Mouse (Mus musculus) forebrain, postnatal 0 days (tissue): ENCODE results near the gene Prss23. TPM values are rescaled to one million over a fixed set of nuclear protein-coding genes. Genes with fewer than 3 reads are reported as not detected.

Experiments used
- ATAC-seq: fragments of 200-750 bp; cut with Nextera tagmentation; 2 replicates; pipeline ENCODE4 v1.8.0; 2017; ENCODE audit warnings: mild to moderate bottlenecking, moderate library complexity
- DNase-seq: peaks from one replicate; pipeline ENCODE4 v3.0.0-alpha.2; 2015
- H3K27ac ChIP-seq: fragments of 300-500 bp; sonication (generic); 2 replicates; pipeline ENCODE4 v1.5.1; 2014; ENCODE audit warnings: low read depth, mild to moderate bottlenecking, antibody characterized with exemption, low read length, moderate library complexity, mixed read lengths
- H3K27me3 ChIP-seq: fragments of 300-500 bp; sonication (generic); 2 replicates; pipeline ENCODE4 v1.6.1; 2014; ENCODE audit warnings: mild to moderate bottlenecking, low read length, mixed read lengths; ENCODE audit not compliant: insufficient read depth
- H3K36me3 ChIP-seq: fragments of 300-500 bp; sonication (generic); 2 replicates; pipeline ENCODE4 v1.6.1; 2014; ENCODE audit warnings: mild to moderate bottlenecking, moderate library complexity; ENCODE audit not compliant: insufficient read depth
- H3K4me1 ChIP-seq: fragments of 300-500 bp; sonication (generic); 2 replicates; pipeline ENCODE4 v1.6.1; 2014; ENCODE audit warnings: antibody characterized with exemption; ENCODE audit not compliant: insufficient read depth
- H3K4me2 ChIP-seq: fragments of 300-500 bp; sonication (generic); 2 replicates; pipeline ENCODE4 v1.6.1; 2014; ENCODE audit warnings: low read depth, mild to moderate bottlenecking, moderate library complexity
- H3K4me3 ChIP-seq: fragments of 300-500 bp; sonication (generic); 2 replicates; pipeline ENCODE4 v1.5.1; 2014; ENCODE audit warnings: low read depth, low read length, mixed read lengths
- H3K9ac ChIP-seq: fragments of 300-500 bp; sonication (generic); 2 replicates; pipeline ENCODE4 v1.6.1; 2014; ENCODE audit warnings: mild to moderate bottlenecking
- H3K9me3 ChIP-seq: fragments of 300-500 bp; sonication (generic); 2 replicates; pipeline ENCODE4 v1.6.1; 2016; ENCODE audit warnings: low read length
- CTCF ChIP-seq: sonication (generic); IDR thresholded peaks from 2 replicates; pipeline ENCODE4 v1.5.1; 2016; ENCODE audit warnings: antibody characterized with exemption, control low read depth, low read depth
- WGBS: fragments of 180-500 bp; shearing (Covaris S2); extraction: QIAGEN DNeasy Blood & Tissue Kit; methylation state at CpG from one replicate; pipeline ENCODE4 v1.1.7; 2014; 5-methylcytosine and 5-hydroxymethylcytosine counted together
- polyA plus RNA-seq: library from polyadenylated mRNA; unstranded; fragments of >200 nt; fragmentation: Nextera tagmentation; extraction: Ambion mirVana; gene quantifications from 2 replicates; pipeline ENCODE4 v1.2.1, GENCODE M21; 2015
- total RNA-seq: library from RNA; depleted of rRNA; stranded (reverse); fragments of >200 nt; gene quantifications from 2 replicates; pipeline ENCODE4 v1.2.3, GENCODE M21; 2014; rRNA removed

The Prss23 gene
- total RNA-seq (9.0 and 18.1 TPM in 2 replicates), polyA plus RNA-seq (9.7 and 11.5 TPM in 2 replicates)

- 69% methylated on average over 16 of the region's 16 CpGs for WGBS
- Histone ChIP-seq H3K4me1 (no peaks in the 10 kb centered on the region), H3K9me3 (no peaks in the 10 kb centered on the region), H3K4me2 (no peak within 1 kb of the TSS), H3K9ac (no peak within 1 kb of the TSS), H3K4me3 (no peak within 1 kb of the TSS), H3K27ac (no peak within 1 kb of the TSS), H3K36me3 (no peaks in the 10 kb centered on the region), H3K27me3 (no peaks in the 10 kb centered on the region)
- DNase-seq (no peak), ATAC-seq (no peak)
- TF ChIP-seq CTCF = no peak
Measured at GRCm38 (mm10) chr7:89526731-89527429, at the start of gene Prss23. Prss23 (minus strand) TSS chr7:89527187.

- no peak overlapping the region for H3K9ac ChIP-seq
- H3K27ac ChIP-seq = no peak overlapping the region
- H3K27me3 ChIP-seq = no peaks in the 10 kb centered on the region
- no peak for TF ChIP-seq CTCF
- H3K4me2 ChIP-seq = no peak overlapping the region
- H3K36me3 ChIP-seq = no peaks in the 10 kb centered on the region
- ATAC-seq (peak; percentile 74), DNase-seq (peak; percentile 25)
- H3K9me3 ChIP-seq = no peaks in the 10 kb centered on the region
- H3K4me1 ChIP-seq = no peaks in the 10 kb centered on the region
- no peak overlapping the region for H3K4me3 ChIP-seq
- WGBS = 75% methylated on average over 3 of the region's 3 CpGs
Measured at GRCm38 (mm10) chr7:89576127-89576526, 49.1 kb upstream of the Prss23 start.

DNA sequence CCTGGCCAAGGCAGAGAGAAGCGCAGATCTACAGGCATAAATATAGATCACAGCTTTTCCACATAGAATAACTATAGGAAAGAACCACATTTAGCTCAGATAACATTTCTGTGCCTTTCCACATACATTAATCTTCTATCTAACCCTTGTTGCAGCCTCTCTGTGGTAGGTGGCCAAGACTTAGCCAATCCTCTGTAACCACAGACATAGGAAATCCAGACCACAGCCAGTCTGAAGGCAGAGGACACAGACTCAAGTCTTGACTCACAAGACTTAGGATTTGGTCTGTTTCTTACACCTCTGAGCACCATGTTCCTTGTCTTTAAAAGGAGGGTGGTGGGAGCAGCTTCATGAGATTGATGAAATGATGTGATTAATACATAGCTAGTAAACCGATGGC, 37.6 kb upstream of the Prss23 start:
- no peak overlapping the region for H3K27ac ChIP-seq
- H3K4me2 ChIP-seq = no peak overlapping the region
- no peaks in the 10 kb centered on the region for H3K4me1 ChIP-seq
- ATAC-seq = no peak
- no peak overlapping the region for H3K4me3 ChIP-seq
- no peak overlapping the region for H3K9ac ChIP-seq
- H3K27me3 ChIP-seq = no peaks in the 10 kb centered on the region
- no peaks in the 10 kb centered on the region for H3K36me3 ChIP-seq
- WGBS = 93% methylated on average over 2 of the region's 2 CpGs
- no peaks in the 10 kb centered on the region for H3K9me3 ChIP-seq
- no peak for TF ChIP-seq CTCF
- no peak for DNase-seq

- Histone ChIP-seq H3K27ac (no peak overlapping the region), H3K4me3 (no peak overlapping the region), H3K4me1 (no peaks in the 10 kb centered on the region), H3K4me2 (no peak overlapping the region), H3K27me3 (no peaks in the 10 kb centered on the region), H3K36me3 (no peaks in the 10 kb centered on the region), H3K9me3 (no peaks in the 10 kb centered on the region), H3K9ac (no peak overlapping the region)
- DNase-seq (no peak), ATAC-seq (no peak)
- TF ChIP-seq CTCF = no peak
- WGBS = 93% methylated on average over 2 of the region's 2 CpGs
Measured at GRCm38 (mm10) chr7:89563501-89563900, 36.5 kb upstream of the Prss23 start.

DNA sequence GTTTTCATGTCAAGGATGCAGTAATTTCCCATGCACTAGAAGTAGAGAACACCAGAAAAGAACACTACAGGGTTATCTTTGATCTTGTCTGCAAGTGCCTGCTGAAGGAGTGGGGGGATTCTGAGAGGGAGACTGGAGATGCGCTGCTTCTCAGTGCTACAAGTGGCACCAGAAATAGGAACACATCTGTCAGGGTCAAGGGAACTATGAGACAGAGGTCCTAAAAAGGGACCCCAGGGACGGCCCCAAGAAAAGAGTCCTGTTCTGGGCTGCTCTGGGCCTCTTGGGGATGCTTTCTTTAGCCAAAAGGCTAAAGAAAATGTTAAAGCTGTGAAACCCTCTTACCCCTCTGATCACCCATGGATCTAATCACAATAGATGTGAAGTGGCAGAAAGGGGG, 35.2 kb upstream of the Prss23 start:
- Histone ChIP-seq H3K4me1 (no peaks in the 10 kb centered on the region), H3K9me3 (no peaks in the 10 kb centered on the region), H3K9ac (no peak overlapping the region), H3K4me3 (no peak overlapping the region), H3K4me2 (no peak overlapping the region), H3K27ac (no peak overlapping the region), H3K27me3 (no peaks in the 10 kb centered on the region), H3K36me3 (no peaks in the 10 kb centered on the region)
- DNase-seq = no peak
- 81% methylated on average over 2 of the region's 2 CpGs for WGBS
- ATAC-seq = no peak
- TF ChIP-seq CTCF = no peak

DNA sequence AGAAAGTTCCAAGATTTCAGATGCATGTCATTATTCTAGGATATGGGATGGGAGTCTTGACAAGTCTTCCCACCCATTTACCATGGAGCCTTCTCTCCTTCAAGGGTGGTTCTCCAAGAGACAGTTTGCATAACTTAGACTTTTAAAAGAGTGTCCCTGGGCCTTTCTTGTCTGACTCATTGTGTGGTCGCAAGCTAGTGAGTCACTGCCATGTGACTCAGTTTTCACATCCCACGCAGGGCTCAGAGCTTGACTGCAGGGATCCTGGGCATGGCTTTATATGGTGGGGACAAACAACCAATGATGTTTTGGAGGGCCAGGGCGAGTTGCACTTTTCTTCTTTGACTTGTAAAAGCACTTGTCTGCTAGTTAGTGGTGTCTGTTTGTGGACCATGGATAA, 34.0 kb upstream of the Prss23 start:
- WGBS = 77% methylated on average over 3 of the region's 3 CpGs
- no peaks in the 10 kb centered on the region for H3K9me3 ChIP-seq

GRCm38 (mm10) chr7:89559633-89560032, 32.6 kb upstream of the Prss23 start:
- H3K4me1 ChIP-seq = no peaks in the 10 kb centered on the region
- 73% methylated on average over 4 of the region's 4 CpGs for WGBS
- H3K36me3 ChIP-seq = no peaks in the 10 kb centered on the region

More for the DNA sequence above, 34.0 kb upstream of the Prss23 start:
- Histone ChIP-seq H3K27ac (no peak overlapping the region), H3K4me3 (no peak overlapping the region), H3K9ac (no peak overlapping the region), H3K27me3 (no peaks in the 10 kb centered on the region), H3K36me3 (no peaks in the 10 kb centered on the region), H3K4me1 (no peaks in the 10 kb centered on the region), H3K4me2 (no peak overlapping the region)
- DNase-seq (no peak), ATAC-seq (no peak)
- TF ChIP-seq CTCF = no peak

More at GRCm38 (mm10) chr7:89559633-89560032, 32.6 kb upstream of the Prss23 start:
- DNase-seq (no peak), ATAC-seq (no peak)
- Histone ChIP-seq H3K9me3 (no peaks in the 10 kb centered on the region), H3K4me3 (no peak overlapping the region), H3K9ac (no peak overlapping the region), H3K27me3 (no peaks in the 10 kb centered on the region), H3K27ac (no peak overlapping the region), H3K4me2 (no peak overlapping the region)
- no peak for TF ChIP-seq CTCF
